Mouse (Mus musculus) CH12.LX (cell line): ENCODE results near the gene Cmip.

Experiments used
- CTCF ChIP-seq, 2 experiments: IDR thresholded peaks in 1 of 2; conservative IDR thresholded peaks in 1 of 2; 2 replicates each; pipeline ENCODE4 v1.5.1; 2011 to 2012; ENCODE audit warnings: low read depth in 2 of 2, low read length in 2 of 2, improper control_type of control experiment in 1 of 2, inconsistent platforms in 1 of 2, mild to moderate bottlenecking in 1 of 2, moderate library complexity in 1 of 2
- EP300 ChIP-seq: IDR thresholded peaks from 2 replicates; pipeline ENCODE4 v1.6.1; 2011; ENCODE audit warnings: low read length, improper control_type of control experiment
- MAFK ChIP-seq: IDR thresholded peaks from 2 replicates; pipeline ENCODE4 v1.6.1; 2011; ENCODE audit warnings: low read length, improper control_type of control experiment; ENCODE audit not compliant: insufficient replicate concordance
- MAX ChIP-seq: IDR thresholded peaks from 2 replicates; pipeline ENCODE4 v1.6.1; 2011; ENCODE audit warnings: low read length, improper control_type of control experiment
- POLR2AphosphoS2 ChIP-seq: IDR thresholded peaks from 2 replicates; pipeline ENCODE4 v1.6.1; 2011; ENCODE audit warnings: low read depth, low read length, improper control_type of control experiment

- no peak for TF ChIP-seq MAFK
- TF ChIP-seq EP300, result no peak
- TF ChIP-seq CTCF (conservative IDR thresholded peaks at IDR 0.05 in 1 of 2, IDR thresholded peaks at IDR 0.05 in 1 of 2; ENCODE audit: low read depth in 2 of 2, low read length in 2 of 2), result no peak
- no peak for TF ChIP-seq POLR2AphosphoS2
- TF ChIP-seq MAX, result no peak
Measured at GRCm38 (mm10) chr8:117226306-117226705, 30.6 kb upstream of the Cmip start.
